Mouse (Mus musculus) 416B (cell line): ENCODE results near the gene Lrp1.

Source experiments
- DNase-seq: peaks from one replicate; pipeline ENCODE4 v3.0.0; 2011; ENCODE audit warnings: low read depth

Lrp1 gene

DNA sequence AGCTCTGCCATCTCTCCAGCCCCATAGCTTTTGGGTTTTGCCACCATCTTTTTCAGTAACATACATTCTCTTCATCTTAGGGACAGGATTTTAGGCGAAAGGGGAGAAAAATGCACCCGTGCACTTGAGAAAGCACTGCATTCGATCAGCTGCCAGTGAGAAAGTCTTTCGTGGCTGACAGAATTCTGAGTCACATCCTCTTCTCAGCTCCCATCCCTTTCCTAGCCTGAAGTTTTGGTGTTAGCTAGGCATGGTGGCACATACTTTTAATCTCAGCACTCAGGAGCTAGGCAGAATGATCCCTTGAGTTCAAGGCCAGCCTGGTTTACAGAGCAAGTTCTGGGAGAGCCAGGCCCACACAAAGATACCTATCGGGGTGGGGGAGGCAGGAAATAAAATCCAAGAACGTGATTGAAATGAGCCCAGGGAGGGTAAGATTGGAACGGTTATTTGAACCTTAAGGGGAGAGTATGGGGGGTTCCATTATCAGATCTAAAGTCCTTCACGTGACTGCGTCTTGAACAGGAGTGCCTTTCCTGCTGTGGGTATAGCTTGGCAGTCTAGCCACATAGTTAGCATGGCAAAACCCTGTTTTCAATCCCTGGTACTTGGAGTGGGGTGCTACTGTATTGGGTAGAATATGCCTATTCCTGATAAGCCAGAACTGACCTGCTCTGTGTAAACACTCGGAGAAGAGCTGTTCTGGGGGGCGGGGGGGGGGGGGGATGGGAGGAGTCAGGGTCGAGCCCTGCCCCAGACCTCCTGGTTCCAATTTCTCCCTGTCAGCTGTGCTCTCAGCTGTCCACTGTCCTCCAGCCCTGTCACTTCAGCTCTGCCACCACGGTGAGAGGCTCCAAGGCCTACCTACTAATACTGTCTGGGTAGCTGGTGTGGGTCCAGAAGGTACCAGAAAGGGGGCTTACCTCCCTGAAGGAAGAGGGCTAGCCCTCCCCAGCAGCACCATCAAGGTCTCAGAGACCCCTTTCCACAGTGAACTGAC lies 119.8 kb downstream of the Lrp1 start, which contains the start of gene Stac3:
Gene Stac3, plus strand, starts transcription at position 793 of the 1,000 bp plus-strand sequence.
- peak; percentile 43 for DNase-seq

DNA sequence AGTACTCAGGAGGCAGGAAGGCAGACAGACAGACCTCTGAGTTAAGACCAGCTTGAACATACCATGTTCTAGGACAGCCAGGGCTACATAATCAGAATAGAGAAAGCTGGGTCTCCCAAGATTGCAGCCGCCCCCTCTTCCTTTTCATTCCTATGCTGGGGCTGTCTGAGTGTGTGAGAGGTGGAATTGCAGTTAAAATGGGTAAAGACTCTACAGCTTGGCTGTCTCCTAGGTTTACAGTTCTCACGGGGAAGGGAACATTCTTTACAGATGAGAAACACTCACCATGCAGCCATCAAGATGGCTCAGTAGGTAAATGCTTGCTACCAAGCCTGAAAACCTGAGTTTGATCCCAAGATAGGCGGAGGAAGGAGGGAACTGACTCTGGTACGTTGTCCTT lies 120.9 kb downstream of the Lrp1 start:
- DNase-seq = no peak

DNA sequence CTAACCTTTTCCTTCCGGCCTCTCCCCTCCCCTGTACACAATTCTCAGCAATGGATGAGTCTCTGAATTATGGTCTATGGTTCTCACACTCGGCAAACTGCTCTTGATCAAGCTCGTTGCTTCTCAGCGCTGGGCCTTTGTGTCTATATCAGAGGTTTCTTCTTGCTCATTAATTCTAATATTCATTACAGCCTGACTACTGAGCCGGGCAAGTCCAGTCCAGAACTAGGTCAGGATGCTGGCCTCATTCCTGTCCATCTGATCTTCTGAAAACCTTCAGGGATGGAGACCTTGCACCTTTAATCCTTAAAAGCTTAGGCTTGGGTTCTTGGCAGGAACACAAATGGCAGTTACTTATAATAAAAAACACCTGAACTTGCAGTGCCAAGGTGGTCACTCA lies 121.4 kb downstream of the Lrp1 start:
- DNase-seq = no peak

DNA sequence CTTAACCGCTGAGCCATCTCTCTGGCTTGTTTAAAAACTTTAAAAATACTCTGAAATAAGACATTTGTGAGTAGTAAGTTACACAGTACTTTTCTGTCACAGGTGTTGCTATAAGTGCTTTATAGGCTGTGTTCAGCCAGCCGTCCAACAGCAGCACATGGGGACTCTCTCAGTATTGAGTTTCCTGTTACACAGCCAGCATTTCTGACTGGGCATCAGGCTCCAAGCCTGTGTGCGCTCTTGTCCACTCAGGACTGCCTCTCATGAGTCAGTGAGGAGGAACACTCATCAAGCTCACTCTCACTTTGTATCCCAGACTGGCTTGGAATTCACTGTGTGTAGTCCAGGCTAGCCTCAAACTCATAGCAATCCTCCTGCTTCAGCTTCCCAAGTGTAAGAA lies 124.8 kb downstream of the Lrp1 start:
- DNase-seq = no peak

DNA sequence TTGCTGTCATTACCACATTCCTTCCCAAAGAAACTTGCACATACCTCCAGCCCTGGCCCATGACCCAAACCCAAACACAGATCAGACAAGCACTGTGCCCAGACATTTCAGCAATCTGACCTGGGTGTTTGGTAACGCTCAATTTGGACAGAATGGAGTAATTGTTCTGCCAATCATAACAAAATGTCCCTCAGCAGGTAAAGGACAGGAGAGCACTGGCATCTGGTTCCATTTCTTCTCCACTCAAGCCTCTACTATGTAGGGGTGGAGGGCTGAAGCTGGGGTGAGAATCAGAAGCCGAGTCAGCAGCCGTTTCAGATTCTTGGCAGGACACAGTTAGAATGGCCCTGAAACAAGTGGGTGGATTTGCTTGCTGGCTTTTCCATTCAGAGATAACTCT lies 128.8 kb downstream of the Lrp1 start:
- DNase-seq = no peak

DNA sequence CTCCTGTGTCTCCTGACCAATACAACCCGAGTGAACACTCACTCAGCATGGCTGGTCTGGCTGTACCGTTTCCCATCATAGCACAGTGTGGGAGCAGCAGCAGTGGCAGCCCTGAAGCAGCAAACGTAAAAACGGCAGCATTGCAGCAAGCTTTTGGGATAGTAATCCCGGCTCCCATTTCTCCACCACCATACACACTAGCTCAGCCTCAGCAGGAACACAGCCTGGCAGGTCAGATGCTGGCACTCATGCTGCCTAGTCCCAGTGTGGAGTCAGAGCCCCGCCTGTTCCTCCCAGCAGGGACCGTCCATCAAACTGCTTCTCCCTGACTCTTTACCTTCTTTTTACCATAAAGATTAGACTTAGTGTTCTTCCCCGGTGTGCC lies 129.8 kb downstream of the Lrp1 start:
- no peak for DNase-seq

DNA sequence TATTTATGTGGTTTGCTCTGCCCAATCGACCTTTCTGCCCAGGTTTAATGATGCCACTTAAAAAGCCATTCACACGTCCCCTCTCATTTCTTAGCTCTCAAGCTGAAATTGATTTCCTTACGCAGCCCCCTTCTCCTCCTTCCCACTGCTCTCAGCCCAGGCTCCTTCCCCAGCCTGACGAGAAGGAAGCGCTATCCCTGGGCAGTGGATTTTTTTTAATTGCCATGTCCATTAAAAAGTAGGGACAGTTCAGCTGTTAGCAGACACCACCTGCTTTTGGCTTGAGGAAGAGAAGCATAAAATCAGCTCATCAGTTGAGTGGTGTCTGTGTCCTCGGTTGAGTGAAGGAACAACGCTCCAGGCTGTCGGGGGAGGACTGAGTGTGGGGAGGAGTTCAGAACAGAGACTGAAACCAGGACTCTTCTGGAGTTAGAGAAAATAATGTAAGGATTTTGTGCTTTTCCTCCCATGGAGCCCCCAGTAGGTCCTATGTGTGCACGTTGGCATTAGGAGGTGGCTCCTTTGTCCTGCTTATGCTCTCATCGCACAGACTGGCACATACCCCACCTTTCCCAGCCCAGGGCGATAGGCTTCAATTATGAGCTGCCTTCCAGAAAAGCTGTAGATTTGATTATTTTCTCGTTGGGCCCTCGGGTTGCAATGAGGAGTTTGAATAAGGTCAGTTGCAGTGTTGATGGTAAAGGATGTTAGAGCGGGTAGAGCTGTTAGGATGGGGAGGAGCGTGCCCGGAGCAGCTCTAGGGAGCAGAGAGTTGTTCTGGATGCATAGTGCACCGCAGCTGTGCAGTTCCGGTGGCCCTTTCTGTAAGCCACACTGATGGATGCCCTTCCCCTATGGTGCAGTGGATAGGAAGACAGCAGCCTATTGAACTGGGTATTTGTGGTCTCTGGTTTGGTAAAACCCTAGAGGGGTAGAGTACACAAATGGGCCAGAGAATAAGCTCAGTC lies 130.5 kb downstream of the Lrp1 start:
- no peak for DNase-seq

DNA sequence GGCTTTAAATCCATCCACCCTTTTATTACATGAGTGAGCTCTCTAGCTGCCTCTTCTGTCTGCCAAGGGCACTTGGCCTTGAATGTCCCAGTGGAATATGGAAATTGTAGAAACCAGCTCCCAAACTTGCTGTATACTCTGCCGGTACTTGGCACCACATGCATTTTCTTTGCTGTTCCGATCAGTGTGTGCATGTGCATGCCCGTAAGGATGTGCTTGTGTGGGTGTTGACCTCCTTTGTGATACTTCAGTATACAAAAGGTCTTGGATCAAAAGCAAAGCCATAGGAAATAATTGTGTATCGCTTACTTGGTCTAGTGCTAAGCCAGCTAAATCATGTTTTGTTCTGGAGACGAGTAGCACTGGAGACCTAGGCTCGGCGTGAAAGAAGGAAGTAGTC lies 132.1 kb downstream of the Lrp1 start:
- no peak for DNase-seq
